Mouse (Mus musculus): ENCODE data around the gene Prdx1.
"Not testable (repeated sequence)": the region's sequence is repeated elsewhere in the genome, so short reads cannot be mapped to it uniquely, and the experiment has no call there.

Gene Prdx1

GRCm38 (mm10) chr4:116685402-116686061 lies at the start of gene Prdx1:
Gene Prdx1 (plus strand): TSS chr4:116685544.
- peak; percentile 94 for ATAC-seq (ENCODE audit: low TSS enrichment)

- ATAC-seq (ENCODE audit: low TSS enrichment) = no peak
Observed at GRCm38 (mm10) chr4:116638821-116639220, 46.5 kb upstream of the Prdx1 start.

- ATAC-seq (ENCODE audit: low TSS enrichment) = no peak
Observed at GRCm38 (mm10) chr4:116642071-116642470, 43.3 kb upstream of the Prdx1 start.

GRCm38 (mm10) chr4:116644326-116644725 lies 41.0 kb upstream of the Prdx1 start:
- peak; percentile 64; the same call in 1 of the 2 replicates for ATAC-seq (ENCODE audit: low TSS enrichment)

- no peak for ATAC-seq (ENCODE audit: low TSS enrichment)
Observed at GRCm38 (mm10) chr4:116645624-116646023, 39.7 kb upstream of the Prdx1 start.

- no peak for ATAC-seq (ENCODE audit: low TSS enrichment)
Observed at GRCm38 (mm10) chr4:116649411-116649810, 35.9 kb upstream of the Prdx1 start.

GRCm38 (mm10) chr4:116650365-116650764 lies 35.0 kb upstream of the Prdx1 start:
- no peak for ATAC-seq (ENCODE audit: low TSS enrichment)

- ATAC-seq (ENCODE audit: low TSS enrichment) = peak; percentile 99
Observed at GRCm38 (mm10) chr4:116650924-116651796, 34.2 kb upstream of the Prdx1 start, which contains the start of gene Akr1a1. Gene Akr1a1 (minus strand): TSS chr4:116651680.

GRCm38 (mm10) chr4:116651797-116652135 lies 33.6 kb upstream of the Prdx1 start:
- no peak for ATAC-seq (ENCODE audit: low TSS enrichment)

GRCm38 (mm10) chr4:116653228-116653627 lies 32.1 kb upstream of the Prdx1 start:
- ATAC-seq (ENCODE audit: low TSS enrichment) = no peak

- no peak for ATAC-seq (ENCODE audit: low TSS enrichment)
Observed at GRCm38 (mm10) chr4:116655100-116655499, 30.2 kb upstream of the Prdx1 start.

- ATAC-seq (ENCODE audit: low TSS enrichment) = no peak
Observed at GRCm38 (mm10) chr4:116655658-116656057, 29.7 kb upstream of the Prdx1 start.

GRCm38 (mm10) chr4:116657971-116658370 lies 27.4 kb upstream of the Prdx1 start:
- no peak for ATAC-seq (ENCODE audit: low TSS enrichment)

- no peak for ATAC-seq (ENCODE audit: low TSS enrichment)
Observed at GRCm38 (mm10) chr4:116659474-116659873, 25.9 kb upstream of the Prdx1 start.

GRCm38 (mm10) chr4:116659916-116660315 lies 25.4 kb upstream of the Prdx1 start:
- not testable (repeated sequence) for ATAC-seq (ENCODE audit: low TSS enrichment)

GRCm38 (mm10) chr4:116660829-116661228 lies 24.5 kb upstream of the Prdx1 start:
- no peak for ATAC-seq (ENCODE audit: low TSS enrichment)

GRCm38 (mm10) chr4:116661998-116662397 lies 23.3 kb upstream of the Prdx1 start:
- ATAC-seq (ENCODE audit: low TSS enrichment) = no peak

GRCm38 (mm10) chr4:116666625-116667024 lies 18.7 kb upstream of the Prdx1 start:
- ATAC-seq (ENCODE audit: low TSS enrichment) = peak; percentile 55

- no peak for ATAC-seq (ENCODE audit: low TSS enrichment)
Observed at GRCm38 (mm10) chr4:116668145-116668544, 17.2 kb upstream of the Prdx1 start.

- no peak for ATAC-seq (ENCODE audit: low TSS enrichment)
Observed at GRCm38 (mm10) chr4:116669291-116669690, 16.1 kb upstream of the Prdx1 start.

GRCm38 (mm10) chr4:116672785-116673184 lies 12.6 kb upstream of the Prdx1 start:
- no peak for ATAC-seq (ENCODE audit: low TSS enrichment)

- not testable (repeated sequence) for ATAC-seq (ENCODE audit: low TSS enrichment)
Observed at GRCm38 (mm10) chr4:116674761-116675160, 10.6 kb upstream of the Prdx1 start.

- ATAC-seq (ENCODE audit: low TSS enrichment) = no peak
Observed at GRCm38 (mm10) chr4:116676027-116676426, 9.3 kb upstream of the Prdx1 start.

Measured in frontal cortex, adult (tissue).